Mouse (Mus musculus): Measurements from ENCODE around the gene Mettl7a2. TPM values are rescaled to one million over a fixed set of nuclear protein-coding genes. Genes with fewer than 3 reads are reported as not detected.

The Mettl7a2 gene
- not detected in 2 replicates for polyA plus RNA-seq (2015; fragmentation: Nextera tagmentation; extraction: Ambion mirVana)

GRCm38 (mm10) chr15:100352711-100353250 is at the start of gene Mettl7a2, which contains the start of gene Methig1:
TSS of gene Mettl7a2 (plus strand) at chr15:100353200.
TSS of gene Methig1 (plus strand) at chr15:100353149.

DNA sequence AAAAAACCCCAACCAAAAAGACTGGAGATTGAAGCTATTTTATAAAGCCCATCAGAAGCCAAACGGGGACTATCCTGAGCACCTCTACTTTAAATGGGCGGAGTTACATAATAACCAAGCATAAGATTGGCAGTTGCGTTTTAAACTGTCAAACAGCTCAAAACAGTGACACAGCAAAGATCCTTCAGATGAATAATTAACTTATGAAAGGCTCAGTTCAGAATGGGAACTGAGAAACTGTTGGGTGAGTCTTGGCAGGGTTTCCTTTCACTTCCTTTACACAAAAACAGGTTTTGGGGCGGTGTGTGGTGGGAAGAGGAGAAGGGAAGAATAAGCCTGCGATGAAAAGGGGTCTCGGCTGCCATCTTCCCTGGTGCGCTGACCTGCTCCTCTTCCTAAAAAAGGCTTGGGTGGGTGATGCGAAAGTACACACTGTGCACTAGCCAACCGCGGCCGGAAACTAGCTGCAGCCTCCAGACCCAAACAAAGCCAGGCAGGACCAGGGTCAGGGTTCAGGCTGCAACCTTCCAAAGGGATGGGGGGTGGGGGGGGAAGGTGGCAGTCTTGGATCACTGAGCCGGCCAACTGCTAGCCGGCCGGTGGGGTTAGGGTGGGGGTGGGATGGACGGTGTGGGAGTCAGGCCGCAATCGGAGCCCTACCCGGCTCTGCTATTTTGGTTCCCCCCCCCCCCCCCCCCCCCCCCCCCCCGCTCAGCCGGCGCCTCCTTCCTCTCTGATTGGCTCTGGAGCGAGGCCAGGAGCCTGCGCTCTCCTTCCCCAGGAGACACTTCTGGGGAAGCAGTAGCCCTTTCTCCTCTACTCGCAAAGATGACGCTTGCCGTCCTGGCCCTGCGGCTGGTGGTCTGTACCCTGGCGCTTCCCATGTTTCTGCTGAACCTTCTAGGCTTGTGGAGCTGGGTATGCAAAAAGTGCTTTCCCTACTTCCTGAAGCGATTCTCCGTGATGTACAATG is 48.7 kb upstream of the Mettl7a2 start, which contains the start of gene Mettl7a1:
Gene Mettl7a1, plus strand, starts transcription at position 122 of the 973 bp plus-strand sequence.

DNA sequence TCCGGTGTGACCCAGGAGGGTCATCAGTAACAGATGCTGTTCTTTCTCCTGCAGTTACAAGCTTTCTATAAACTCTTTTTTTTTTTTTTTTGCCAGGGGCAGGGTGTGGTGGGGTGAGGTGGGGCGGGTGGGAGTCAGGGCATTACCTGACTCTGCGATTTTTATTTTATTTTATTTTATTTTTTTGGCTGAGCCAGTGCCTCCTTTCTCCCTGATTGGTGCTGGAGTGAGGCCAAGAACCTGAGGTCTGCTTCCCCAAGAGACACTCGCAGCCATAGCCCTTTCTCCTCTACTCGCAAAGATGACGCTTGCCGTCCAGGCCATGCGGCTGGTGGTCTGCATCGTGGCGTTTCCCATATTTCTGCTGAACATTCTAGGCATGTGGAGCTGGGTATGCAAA is 18.4 kb upstream of the Mettl7a2 start, which contains the start of gene Mettl7a3:
Gene Mettl7a3, plus strand, starts transcription at position 301 of the 400 bp plus-strand sequence.

GRCm38 (mm10) chr15:100364242-100364641 is 11.2 kb downstream of the Mettl7a2 start, which contains the start of gene Higd1c:
TSS of gene Higd1c (plus strand) at chr15:100364542.

Other genes starting within 250 kb of the Mettl7a2 start
- 11.0 and 13.0 TPM in 2 replicates for gene Atf1, start 125.4 kb upstream of the Mettl7a2 start, polyA plus RNA-seq (2015; fragmentation: Nextera tagmentation; extraction: Ambion mirVana)
- gene Tmprss12, start 72.4 kb upstream of the Mettl7a2 start, polyA plus RNA-seq (2015; fragmentation: Nextera tagmentation; extraction: Ambion mirVana), result not detected in 2 replicates
- gene Mettl7a1, start 49.1 kb upstream of the Mettl7a2 start, polyA plus RNA-seq (2015; fragmentation: Nextera tagmentation; extraction: Ambion mirVana), result 3.7 and 3.8 TPM in 2 replicates
- 0.36 and 0.66 TPM in 2 replicates for gene Mettl7a3, start 18.3 kb upstream of the Mettl7a2 start, polyA plus RNA-seq (2015; fragmentation: Nextera tagmentation; extraction: Ambion mirVana)
- 0.15 and 0.18 TPM in 2 replicates for gene Methig1, start 51 bp upstream of the Mettl7a2 start, polyA plus RNA-seq (2015; fragmentation: Nextera tagmentation; extraction: Ambion mirVana)
- gene Higd1c, start 11.3 kb downstream of the Mettl7a2 start, polyA plus RNA-seq (2015; fragmentation: Nextera tagmentation; extraction: Ambion mirVana), result 0.52 TPM in 1 of 2 replicates, not detected in the other
- 0.18 and 0.22 TPM in 2 replicates for gene Gm5475, start 68.9 kb downstream of the Mettl7a2 start, polyA plus RNA-seq (2015; fragmentation: Nextera tagmentation; extraction: Ambion mirVana)
- gene Slc11a2, start 71.9 kb downstream of the Mettl7a2 start, polyA plus RNA-seq (2015; fragmentation: Nextera tagmentation; extraction: Ambion mirVana), result 17.0 and 17.7 TPM in 2 replicates
- 49.2 and 51.9 TPM in 2 replicates for gene Letmd1, start 115.8 kb downstream of the Mettl7a2 start, polyA plus RNA-seq (2015; fragmentation: Nextera tagmentation; extraction: Ambion mirVana)
- gene Csrnp2, start 142.3 kb downstream of the Mettl7a2 start, polyA plus RNA-seq (2015; fragmentation: Nextera tagmentation; extraction: Ambion mirVana), result 27.6 and 28.0 TPM in 2 replicates
- gene Tfcp2, start 198.8 kb downstream of the Mettl7a2 start, polyA plus RNA-seq (2015; fragmentation: Nextera tagmentation; extraction: Ambion mirVana), result 27.6 and 30.8 TPM in 2 replicates
- gene Pou6f1, start 246.8 kb downstream of the Mettl7a2 start, polyA plus RNA-seq (2015; fragmentation: Nextera tagmentation; extraction: Ambion mirVana), result 32.2 and 33.4 TPM in 2 replicates

Measured in neural tube, postnatal 0 days (tissue).